Mouse (Mus musculus): ENCODE measurements at regions not wholly inside any gene's neighbourhood (a gene's known extent, or its start where the extent isn't known, plus 50 kb on each side); places are given as distances from the start of the nearest gene placed in this dataset.

DNA sequence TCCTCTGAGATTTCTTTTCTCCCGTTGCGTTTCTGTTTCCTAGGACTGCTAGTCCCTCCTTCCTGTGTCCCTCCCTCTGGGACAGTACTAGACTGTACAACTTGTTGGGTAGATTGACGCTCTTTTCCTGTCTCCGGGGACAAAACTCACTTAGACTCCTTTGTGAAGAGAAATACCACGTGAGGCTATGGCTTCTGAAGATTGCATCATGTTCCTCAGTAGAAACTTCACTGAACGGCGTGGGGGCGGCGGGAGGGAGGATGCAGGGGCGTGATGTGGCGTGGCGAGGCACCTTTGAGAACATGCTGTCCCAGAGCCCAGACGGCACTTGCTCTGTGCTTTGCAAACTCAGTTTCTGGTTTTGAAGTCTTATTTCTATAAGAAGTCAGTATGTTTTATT lies 78.5 kb downstream of the Spata18 start:
- DNase-seq, result no peak

DNA sequence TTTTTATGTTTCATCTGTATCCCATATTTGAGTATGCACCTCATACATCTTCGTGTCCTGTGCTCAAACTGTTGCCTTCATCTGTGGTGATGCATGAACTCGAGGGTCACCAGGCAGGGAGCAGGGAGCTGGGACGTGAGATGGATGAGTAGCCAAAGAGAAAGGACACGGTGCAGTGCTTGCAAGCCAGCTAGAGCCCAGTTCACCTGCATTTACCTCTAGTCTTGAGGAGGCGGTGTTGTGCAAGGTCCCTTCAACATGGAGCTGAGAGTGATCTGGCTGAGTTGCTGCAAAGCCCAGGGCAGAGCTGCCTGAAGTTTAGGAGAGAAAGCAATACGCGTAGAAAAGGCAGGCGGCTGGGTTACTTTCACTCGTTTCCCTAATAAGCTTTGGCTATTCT lies 80.2 kb downstream of the Spata18 start:
- DNase-seq, result no peak

DNA sequence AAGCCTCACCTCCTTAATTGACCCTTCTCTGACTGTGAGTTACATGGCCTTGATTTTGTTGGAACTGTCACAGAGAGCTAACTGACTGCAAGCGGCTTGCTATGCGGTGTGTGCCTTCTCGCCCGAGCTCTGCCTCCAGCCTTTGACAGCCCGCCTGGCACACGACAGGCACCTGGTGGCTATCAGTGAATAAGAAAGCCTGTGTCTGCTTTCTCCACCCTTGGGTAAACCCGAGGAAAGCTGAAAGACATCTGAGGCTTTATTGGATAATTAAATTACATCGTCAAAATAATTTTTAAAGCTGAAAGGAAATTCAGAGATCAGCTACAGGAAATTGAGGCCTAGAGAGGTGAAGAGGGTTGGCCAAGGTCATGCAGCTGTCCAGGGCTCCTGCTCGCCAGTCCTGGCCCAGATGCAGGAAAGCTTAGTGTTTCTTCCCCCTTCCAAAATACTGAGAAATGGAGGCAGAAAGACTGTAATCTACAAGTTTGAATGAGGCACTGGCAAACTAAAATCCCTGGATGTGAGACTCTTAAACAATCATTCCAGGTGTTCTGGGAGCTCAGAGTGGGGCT lies 80.9 kb downstream of the Spata18 start:
- DNase-seq, result no peak

DNA sequence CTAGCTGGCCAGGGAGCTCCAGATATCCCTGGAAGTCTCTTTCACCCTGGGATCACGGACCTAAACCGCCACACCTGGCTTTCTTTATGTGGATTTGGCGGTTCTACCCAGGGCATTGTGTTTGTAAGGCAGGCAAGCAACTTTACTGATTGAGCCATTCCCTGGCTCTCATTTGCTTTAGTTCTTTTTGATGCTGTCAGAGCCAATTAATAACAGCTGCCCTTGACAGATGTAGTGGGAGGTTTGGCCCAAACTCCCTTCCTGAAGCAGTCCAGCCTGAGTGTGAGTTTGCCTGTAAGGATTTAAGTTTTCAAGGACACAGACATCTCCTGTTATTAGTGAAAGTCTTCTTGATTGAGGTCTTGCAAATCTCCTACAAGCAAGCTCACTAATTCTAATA lies 89.6 kb downstream of the Spata18 start:
- DNase-seq, result no peak

DNA sequence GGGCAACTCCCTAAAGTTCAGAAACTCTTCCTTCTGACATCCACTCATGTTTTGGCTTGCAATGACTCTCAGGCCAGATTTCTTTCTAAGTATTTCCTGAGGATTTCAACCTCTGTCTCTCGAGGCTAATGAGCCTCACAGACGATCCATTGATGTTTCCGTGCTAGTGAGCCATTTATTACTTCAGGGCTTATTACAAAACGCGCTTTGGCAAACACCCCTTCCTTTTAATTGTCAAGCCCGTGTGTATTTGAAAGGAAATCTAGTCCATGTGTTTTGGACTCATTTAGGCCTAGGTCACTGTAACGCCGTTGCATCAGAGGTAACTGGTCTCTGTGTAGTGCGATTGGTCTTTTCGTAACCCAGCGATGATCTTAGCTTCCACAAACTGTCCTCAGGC lies 90.3 kb downstream of the Spata18 start:
- no peak for DNase-seq

DNA sequence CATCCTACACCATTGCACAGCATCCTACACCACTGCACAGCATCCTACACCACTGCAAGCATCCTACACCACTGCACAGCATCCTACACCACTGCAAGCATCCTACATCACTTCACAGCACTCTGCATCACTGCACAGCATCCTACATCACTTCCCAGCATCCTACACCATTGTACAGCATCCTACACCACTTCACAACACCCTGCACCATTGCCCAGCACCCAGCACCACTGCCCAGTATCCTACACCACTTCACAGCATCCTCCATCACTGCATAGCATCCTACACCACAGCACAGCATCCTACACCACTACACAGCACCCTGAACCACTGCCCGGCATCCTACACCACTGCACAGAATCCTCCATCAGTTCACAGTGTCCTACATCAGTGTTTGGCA lies 92.8 kb downstream of the Spata18 start:
- DNase-seq, result no peak

DNA sequence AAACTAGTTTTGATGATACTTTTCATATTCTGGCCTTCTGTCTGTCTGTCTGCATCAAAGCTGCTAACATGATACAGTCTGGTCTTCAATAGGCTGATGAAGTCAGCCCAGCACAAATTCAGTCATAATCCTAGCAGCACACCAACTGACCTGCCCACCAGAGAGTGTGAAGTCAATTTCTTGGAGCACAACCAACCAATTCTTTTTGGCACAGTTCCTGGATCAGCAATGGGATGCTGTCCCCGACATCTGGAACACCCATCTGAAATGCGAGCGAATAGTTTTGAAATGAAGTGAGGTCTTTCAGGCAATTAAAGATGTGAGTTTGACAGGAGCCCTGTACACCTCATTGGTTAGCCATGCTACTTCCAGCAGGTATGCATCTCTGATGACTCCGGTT lies 98.6 kb downstream of the Spata18 start:
- no peak for DNase-seq

DNA sequence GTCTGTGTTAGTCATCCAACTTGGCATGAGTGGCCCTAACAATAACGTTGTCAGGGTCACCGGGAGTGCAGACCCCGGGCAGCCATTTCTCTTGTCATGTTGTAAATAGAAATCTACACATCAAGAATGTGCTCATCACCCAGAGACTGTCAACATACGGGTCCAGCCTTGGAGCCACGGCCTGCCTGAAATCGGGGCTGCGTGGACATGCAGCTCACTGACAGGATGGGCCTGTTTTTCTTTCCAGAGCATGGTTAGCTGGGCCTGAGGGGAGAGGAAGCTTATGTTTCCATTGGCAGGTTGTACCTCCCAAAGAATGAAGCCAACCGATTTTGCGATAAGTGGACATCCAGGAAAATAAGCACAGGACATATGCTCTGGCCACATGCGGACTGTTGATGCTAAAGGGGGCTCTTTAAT lies 101.1 kb downstream of the Spata18 start:
- DNase-seq, result no peak

DNA sequence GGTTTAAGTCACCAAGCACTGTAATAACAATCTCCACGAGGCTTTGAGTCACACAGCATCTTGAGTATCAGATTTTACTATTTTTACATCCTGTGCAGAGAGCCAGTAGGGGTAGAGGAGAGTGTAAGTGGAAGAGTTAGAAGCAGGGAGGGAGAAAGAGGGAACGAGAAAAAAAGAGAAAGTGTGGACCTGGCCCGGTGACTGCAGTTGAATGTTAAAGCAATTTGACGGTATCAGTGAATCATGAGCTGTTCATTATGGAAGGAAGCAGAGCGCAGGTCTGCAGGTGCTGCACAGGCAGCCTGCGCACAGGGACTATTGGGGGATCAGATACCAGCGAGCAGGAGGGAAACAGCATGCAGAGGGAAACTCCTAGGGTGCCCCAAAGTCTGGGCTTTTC lies 102.6 kb downstream of the Spata18 start:
- no peak for DNase-seq

DNA sequence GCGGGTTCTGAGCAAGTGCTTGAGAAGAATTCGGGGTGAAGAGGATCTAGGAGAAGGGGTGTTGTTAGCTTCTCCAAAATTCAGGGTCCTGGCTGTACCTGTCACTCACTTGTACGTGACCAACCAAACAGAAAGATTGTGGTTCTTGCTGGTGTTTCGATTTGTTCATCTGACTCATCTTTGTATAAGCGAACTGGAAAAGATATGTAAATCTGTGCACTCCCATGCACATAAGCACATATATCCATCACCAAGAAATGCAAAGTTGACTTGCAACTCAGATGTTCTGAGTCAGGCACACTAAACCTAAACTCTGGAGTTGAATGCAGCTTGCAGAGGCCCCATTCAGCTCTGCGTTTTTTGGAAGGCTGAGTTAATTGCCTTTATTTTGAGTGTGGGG lies 107.4 kb downstream of the Spata18 start:
- no peak for DNase-seq

DNA sequence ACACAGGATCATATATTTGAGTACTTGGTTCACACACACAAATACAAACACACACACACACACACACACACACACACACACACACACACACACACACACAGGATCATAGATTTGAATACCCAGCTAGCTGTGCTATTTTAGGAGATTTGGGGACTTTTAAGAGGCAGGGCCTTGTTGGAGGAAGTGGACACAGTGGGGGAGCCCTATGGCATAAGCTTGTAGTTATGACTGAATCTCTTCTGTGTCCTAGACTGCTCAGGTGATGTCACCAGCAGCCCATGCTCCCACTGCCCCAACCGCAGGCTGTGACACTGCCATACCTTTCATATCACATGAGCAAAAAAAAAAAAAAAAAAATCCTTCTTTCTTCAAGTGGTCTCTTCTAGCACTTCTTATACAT lies 110.1 kb downstream of the Spata18 start:
- DNase-seq, result no peak

DNA sequence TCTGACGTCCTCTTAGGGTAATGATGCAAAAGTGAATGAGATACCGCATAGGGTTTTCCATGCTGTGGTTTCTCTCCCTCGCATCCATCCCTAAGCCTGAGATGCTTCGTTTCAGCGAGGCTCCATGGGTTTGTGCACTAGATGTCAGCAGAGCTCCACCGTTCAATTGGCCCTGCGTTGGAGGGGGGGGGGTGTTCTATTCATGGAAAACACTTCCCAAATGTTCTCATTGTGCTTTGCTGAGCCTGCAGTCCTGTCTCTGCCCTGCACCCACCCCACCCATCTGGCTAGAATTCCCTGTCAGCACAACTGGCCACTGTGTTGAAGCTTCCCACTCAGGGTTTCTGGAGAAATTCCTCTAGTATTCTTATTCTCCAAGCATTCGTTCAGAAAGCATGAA lies 110.5 kb downstream of the Spata18 start:
- peak; percentile 16 to 18 for DNase-seq

DNA sequence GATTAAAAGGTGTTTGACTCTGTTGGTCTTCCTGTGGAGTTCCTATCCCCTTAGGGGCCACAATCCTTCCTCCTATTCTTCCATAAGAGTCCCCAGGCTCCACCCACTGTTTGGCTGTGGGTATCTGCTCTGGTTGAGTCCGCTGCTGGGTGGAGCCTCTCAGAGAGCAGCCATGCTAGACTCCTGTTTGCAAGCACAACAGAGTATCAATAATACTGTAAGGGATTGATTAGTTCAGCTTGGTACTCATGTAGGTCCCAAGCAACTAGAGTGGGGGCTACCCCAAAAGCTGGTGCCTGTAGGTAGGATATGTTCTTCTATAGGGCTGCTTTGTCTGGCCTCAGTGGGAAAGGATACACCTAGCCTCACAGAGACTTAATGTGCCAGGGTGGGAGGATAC lies 113.0 kb downstream of the Spata18 start:
- DNase-seq, result no peak

DNA sequence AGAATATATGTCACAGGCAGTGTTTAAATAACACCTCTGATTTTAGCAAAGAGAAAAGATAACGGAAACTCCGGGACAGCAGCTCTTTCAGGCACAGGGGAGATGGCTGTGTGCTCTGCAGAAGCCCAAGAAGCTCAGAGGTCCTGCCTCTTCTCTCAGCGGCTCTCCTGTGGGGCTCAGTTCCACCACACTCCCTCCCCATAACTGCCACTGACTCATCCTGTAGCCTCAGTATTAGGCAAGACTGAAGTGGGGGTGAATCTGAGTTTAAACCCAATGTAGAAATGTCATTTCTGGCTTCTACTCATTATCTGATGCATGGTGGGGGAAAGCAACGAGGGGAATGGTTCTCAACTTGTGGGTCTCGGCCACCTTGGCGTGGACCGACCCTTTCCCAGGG lies 114.3 kb downstream of the Spata18 start:
- DNase-seq, result no peak

DNA sequence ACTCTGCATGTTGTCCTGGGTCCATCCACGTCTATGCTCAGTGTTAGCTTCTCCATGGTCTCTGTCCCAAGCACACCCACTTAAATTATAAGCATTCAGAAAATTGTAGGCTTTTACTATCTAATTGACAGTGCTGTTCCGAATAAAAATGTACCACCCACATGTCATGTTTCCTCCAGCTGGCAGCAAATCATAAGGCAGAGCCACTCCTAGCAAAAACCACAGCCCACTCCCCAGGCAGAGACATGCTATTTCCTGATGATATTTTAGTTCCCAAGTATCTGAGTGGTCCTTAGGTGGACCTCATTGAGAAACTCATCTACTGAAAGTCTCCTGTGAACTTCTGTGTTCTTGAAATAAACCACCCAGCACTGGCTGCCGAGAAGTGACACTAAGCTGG lies 117.1 kb downstream of the Spata18 start:
- DNase-seq, result no peak

DNA sequence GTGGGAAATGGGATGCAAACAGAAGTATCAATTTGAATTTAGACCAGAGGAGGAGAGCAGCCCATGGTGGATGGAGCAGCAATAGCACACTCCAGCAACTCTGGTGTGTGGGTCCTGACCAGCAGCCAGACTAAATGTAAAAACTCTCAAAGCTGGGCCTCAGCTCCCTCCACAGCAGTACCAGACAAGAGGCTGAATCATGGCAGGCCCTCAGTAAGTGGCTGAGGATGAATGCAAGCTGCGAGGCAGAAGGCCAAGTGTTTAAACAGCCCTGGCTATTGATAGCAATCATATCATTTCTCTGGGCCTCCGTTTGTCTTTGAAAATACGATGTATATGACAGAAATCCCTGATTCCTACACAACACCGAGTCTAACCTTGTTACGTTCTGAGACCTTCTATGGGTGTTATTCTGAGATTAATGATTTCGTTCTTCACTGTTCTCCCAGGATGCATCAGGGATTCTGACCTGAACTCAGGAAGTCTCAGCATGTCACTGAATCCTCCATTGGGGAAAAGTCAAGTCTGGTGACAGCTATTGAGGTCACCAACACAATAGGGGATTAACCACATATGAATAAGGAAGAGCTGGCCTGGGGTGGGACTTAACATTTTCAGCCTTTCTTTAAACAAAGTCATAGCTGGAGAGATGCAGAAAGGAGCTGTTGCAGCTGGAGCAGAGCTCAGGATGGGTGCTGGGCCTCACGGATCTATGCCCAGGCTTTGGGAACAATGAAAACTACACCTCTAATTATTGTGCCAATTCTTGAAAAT lies 124.8 kb downstream of the Spata18 start:
- no peak for DNase-seq

DNA sequence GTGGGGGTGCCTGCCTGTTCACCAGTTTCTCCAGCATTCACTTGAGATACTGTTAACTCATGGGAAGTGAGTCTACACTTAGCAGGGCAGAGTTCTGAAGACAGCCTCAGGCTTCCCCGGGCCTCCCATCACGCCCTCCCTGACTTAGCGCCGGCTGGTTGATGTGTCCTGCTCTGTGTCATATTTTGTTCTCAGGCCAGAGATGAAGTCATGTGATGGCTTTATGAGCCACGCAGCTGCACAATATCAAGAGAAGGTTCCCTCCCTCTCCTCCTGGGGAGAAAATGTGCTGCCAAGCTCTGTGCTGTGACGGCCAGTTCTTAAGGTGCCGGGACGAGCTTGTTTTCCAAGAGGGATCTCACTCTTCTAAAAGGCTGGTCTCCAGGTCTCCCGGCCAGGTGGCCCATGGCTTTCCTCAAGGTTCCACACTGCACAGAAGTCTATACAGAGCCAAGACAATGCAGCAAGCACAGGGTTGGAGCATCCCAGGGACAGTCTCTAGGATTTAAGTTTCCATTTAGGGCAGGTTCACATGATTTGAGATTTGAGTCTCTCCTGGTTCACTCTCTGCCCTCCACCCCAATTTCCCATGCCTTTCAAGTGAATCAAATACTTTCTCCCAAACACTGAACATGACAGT lies 126.2 kb downstream of the Spata18 start:
- DNase-seq, result no peak

DNA sequence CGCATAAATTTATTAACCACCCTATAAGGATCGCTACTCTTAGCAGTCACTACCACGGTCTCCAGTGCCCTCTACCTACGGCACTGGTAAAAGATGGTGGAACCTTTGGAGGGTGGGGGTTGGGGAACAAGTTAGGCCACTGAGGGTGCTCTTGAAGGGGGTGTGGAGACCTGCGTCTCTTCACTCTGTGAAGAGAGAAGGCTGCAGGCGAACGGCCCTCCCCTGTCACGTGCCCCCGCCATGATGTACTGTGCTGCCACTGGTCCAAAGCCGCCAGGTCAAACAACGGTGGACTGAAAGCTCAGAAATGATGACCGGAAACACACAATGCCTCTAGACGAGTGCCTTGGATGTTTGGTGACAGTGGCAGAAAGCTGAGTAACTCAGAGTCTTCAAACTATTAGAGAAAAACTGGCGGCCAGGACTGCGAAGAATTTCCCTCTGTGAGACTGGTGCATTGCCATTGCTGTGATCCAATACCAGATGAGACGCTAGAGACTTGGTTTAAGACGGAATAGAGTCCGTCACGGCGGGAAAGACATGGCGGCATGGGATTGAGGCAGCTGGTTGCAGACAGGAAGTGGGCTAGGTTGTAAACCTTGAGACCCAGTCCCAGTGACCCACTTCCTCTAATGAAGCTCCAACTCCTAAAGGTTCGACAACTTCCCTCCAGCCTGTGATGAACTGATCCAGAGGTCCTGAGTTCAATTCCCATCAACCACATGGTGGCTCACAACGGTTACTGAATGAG lies 130.2 kb downstream of the Spata18 start:
- no peak for DNase-seq

DNA sequence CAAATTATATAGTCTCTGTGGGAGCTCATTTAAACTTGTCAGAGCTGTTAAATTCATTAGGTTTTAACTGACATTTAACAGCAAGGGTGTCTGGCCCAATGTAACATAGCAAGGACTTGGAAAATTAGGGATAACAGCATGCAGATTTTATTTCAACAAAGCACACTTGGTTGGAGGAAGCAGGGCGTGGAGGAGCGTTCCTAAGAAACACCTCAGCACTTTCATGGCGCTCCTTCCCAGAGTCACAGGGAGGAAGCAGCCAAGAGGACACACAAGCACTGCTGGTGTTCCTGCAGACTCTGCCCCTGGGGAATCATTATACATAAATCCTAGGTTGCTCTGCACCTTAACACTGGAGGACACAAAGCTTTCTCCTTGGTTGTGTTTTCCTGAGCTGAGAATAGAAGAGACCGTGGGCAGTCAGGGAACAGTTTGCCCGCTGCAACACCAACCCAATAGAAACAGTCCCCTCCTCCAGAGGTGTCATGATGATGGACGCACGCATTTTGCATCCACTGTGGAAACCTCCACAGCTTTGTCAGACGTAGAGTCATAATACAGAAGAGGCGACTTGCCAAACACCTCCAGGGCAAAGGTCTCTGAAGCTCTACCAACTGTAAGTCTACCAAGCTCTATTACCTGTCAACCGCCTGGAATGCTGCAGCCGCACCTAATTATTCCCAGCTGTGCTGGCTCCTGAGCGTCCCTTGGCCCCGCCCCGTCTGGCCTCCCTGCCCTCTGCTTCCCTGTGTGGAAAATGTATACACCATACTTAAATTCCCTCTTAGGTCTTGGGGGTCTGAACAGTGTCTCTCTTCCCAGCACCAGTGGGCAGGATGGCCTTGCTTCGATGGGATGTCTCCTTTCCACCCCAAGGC lies 131.3 kb downstream of the Spata18 start:
- DNase-seq, result no peak

DNA sequence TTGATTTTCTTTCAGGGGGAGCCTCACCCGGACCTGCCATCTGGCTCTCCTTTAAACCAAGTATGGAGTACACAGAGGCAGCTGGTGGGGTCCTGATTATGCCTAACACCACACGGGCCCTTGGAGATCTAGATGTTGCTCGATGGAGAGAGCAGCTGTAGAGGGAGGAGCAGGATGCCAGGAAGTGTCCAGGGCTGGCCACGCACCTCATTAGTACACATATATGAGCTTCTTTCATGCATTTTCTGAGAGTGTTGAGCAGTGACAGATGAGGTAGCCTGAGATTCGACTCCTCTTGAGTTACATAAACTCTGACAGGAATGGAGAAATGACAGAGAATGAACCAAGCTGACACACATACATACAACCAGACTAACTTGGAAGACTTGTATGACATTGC lies 136.1 kb downstream of the Spata18 start:
- no peak for DNase-seq

DNA sequence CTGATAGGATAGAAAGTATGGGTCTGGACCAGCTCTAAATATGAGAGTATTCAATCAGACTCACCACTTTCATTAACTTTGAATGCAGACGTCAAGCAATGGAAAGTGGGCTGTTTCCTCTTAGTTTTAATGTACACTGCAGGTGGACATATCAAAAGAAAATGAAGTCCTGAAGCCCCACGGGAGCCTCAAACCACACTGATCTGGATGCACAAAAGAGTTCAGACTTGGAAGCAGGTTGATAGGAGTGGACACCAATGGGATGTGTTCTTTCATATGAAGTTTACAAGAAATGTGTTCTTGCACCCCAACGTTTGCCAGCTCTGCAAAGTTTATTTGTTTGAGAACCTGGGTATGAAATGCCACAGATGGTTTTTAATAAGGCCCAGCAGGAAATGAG lies 141.0 kb downstream of the Spata18 start:
- no peak for DNase-seq

DNA sequence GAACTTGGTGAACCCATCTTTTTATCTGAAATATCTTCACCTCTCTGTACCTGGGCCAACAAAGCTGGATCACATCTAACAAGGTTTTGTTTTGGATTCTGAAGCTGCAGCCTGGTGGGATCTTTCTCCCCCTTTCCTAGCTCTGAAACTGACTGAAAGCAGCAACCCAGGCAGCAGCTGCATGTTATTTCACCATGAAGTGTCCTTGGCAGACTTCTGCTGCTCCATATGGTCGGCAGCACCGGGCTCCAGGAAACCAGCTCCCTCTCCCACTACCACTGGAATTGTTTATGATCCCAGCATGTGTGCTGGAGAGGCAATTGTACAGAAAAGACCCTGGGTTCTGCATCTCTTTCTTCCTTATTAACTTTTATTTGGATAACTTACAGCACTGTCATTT lies 145.0 kb downstream of the Spata18 start:
- DNase-seq, result no peak

DNA sequence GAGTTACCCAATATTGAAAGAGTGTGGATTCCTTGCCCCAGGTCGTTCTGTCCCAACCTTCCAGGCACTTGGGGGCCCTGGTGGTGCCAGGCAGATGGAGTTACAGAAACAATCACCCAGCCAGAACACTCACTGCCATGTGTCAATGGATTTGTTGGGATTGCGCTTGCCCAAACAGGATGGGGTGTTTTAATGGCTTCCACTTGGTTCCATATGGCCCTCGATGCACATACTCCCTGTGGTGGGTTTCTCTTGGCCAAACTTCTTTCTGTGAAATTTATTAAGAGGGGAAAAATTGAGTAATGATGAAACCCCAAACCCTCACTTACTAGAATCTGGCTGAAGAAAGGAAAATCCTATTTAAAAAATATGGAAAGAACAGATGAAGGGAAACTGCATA lies 146.8 kb downstream of the Spata18 start:
- no peak for DNase-seq

All from cerebellum, postnatal 36 days (tissue).